Mouse (Mus musculus) c-Kit-positive CD71-positive TER-119-negative erythroid progenitor cells, embryonic 14.5 days (primary cell): ENCODE results near the gene Kcnj1.

ENCODE experiments used
- DNase-seq: peaks from one replicate; pipeline ENCODE4 v3.0.0-alpha.2; 2013; ENCODE audit warnings: low read depth

The Kcnj1 gene

DNA sequence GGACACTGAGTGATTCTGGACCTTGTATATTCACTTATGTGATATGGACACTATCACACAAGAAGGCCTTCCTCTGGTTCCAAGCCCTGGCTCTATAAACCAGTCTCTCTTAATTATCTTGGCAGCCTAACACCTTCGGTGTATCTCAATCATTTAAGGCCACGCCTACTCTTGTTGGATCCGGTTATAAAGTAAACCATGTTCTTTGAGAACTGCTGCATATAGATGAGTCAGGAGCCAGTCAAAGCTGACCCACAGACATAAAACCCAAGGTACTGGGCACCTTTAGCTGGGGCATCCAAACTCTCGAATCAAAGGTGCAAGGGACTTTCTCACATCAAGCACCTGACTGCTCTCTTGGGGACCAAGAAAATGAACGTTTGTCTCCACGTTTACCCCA is at the start of gene Kcnj1:
Gene Kcnj1 (plus strand): TSS at position 292 of the 400 bp plus-strand sequence.
- DNase-seq = no peak

DNA sequence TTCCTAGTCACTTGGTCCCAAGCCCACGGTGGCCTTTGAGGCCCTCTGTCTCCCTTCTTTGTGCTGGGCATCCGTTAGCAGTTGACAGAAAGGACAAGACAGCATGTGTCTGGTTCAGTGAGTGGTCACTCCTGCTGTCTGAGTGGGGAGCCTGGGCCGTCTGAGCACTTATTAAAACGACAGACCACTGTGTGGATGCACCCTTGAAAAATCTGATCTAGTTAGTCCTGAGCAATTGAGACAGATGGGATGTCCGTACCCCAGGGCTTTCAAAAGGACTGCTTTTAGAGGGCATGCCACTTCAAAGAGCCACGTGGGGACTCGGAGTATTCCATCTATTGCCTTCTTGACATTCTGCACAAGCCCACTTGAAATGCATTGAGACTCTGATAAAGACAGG is 48.7 kb upstream of the Kcnj1 start:
- DNase-seq = no peak

DNA sequence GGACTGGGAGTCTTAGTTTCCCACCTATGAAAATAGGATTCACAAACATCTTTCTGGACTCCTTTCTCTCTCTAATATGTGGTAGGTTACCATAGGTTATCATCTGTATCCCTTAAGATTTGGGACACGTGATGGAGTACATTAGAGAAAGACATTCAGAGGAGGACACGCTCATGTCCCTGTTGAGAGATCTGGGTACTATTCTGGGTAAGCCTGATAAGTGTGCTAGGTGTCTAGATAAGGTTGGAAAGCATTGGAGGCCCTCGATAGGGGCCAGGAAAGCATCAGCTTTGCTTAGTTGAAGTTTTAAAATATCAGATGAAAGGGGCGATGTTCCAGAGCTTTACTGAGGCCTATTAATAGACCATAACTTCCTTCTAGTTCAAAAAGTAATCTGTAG is 43.5 kb upstream of the Kcnj1 start:
- DNase-seq = no peak

- DNase-seq = no peak
Measured at GRCm38 (mm10) chr9:32331162-32331561, 41.1 kb upstream of the Kcnj1 start.

GRCm38 (mm10) chr9:32335389-32336150 is 36.7 kb upstream of the Kcnj1 start:
- DNase-seq = no peak

GRCm38 (mm10) chr9:32340831-32341230 is 31.5 kb upstream of the Kcnj1 start:
- no peak for DNase-seq

GRCm38 (mm10) chr9:32342929-32343328 is 29.4 kb upstream of the Kcnj1 start:
- DNase-seq = no peak

DNA sequence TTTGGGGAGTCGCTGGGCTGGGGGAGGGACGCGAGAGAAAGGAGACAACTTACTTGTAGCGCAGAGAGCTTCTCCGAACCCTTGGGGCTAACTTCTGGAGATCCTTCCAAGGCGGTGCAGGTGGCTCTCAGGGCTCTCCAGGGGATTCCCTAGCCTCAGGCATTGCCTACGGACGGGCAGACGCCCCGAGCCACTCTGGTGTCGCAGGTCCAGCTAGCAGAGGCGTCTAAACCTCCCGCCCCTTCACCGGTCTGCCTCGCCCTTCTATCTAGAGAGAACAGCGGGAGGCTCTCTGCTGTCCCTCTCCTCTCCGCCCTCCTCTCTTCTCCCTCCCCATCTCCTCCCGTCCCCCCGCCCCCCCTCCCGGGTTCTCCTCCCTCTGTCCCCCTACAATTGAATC is 28.2 kb upstream of the Kcnj1 start, which contains the start of gene Kcnj5:
Gene Kcnj5 (minus strand): TSS at position 300 of the 400 bp plus-strand sequence.
- no peak for DNase-seq

DNA sequence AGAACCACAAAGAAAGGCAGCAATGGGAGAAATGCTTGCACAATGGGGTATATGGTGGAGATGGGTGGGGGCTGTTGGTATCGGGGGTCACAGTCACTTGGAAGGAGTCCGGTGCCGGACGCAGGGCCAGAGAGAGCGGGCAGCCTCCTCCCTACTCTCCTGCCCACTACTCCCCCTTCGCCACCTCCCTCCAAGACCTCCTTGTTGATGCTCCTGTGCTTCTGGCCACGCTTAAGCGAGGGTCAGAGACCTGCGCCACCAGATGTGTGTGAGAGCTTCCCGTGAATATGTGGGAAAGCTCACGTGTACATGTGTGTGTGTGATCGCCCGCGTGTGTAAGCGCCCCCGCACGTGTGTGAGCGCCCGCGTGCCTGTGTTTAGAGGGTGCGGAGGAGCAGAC is 27.8 kb upstream of the Kcnj1 start:
- no peak for DNase-seq

- DNase-seq = no peak
Measured at GRCm38 (mm10) chr9:32348096-32348495, 24.2 kb upstream of the Kcnj1 start.

GRCm38 (mm10) chr9:32349344-32349743 is 22.9 kb upstream of the Kcnj1 start:
- no peak for DNase-seq

DNA sequence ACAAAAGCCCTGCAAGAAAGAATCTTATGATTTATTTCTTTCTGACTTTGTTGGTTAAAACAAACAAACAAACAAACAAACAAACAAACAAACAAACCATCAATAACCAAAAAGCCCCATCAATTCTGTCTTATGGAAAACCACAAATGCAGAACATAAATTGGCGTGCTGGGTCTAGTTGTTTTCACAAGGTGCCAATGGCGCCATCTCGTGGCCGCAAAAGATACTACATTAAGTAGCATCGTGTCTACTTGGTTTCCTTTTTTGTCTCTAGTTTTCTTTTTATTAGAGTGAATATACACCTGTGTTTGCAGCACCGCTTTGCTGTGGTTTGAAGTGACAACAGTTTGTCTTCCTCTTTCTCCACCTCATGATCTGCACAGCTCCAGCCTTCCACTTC is 22.0 kb upstream of the Kcnj1 start:
- DNase-seq = peak; percentile 48

- DNase-seq = no peak
Measured at GRCm38 (mm10) chr9:32360770-32361169, 11.5 kb upstream of the Kcnj1 start.

DNA sequence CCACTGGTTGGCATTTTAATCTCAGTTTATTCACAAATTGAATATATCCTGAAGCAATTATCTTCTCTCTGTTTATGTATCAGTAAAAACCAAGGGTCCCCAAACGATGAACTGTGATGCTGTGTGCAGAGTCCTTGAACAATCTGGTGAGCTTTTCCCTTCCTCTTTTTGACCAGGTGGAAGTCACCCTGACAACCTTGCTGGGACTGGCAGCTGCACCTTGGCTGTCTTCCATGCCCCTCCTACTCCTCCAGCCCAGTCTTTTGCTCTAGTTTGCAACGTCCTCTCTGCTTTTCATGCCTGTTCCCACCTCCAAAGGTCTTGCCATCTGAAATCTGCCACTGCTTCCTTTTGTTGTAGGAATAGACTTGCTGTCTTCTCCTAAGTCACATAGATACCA is 3.5 kb upstream of the Kcnj1 start:
- DNase-seq = no peak

DNA sequence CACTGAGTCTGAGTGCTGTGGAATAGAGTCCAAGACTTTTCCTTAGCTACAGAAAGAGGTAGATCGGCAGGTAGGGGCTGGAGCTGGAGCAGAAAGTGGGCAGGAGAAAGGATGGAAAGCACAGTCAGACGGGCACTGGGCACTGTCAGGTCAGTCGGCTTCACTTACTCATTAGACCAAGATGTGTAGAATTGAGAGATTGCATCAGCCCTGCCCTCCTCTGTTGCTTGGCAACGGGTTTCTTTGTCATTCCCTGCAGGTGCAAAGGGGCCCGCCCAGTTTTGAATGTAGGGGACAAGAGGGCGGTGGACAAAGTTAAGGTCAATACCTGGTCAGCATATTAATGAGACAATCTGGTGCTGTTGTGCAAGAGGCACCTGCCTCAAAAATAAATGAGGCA is 2.9 kb upstream of the Kcnj1 start:
- no peak for DNase-seq

- no peak for DNase-seq
Measured at GRCm38 (mm10) chr9:32373656-32374055, 1.4 kb downstream of the Kcnj1 start.

DNA sequence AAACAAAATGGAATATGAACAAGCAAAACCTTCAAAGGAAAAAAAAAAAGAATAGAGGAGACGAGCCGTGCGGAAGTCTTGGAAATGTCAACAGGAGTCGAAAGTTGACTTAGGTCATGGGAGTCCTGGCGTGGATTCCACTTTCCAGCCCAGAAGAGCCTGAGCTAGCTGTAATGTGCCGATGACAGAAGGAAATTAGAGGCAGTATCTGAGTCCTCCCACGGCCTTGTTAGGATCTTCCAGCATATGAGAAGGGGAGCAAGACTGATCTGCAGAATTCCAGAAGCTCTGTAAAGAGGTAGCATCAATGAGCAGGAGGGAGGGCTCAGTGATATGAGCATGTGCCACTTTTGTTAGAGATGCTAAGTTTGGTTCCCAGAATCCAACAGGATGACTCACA is 3.7 kb downstream of the Kcnj1 start:
- no peak for DNase-seq

- DNase-seq = no peak
Measured at GRCm38 (mm10) chr9:32376863-32377590, 4.7 kb downstream of the Kcnj1 start.

DNA sequence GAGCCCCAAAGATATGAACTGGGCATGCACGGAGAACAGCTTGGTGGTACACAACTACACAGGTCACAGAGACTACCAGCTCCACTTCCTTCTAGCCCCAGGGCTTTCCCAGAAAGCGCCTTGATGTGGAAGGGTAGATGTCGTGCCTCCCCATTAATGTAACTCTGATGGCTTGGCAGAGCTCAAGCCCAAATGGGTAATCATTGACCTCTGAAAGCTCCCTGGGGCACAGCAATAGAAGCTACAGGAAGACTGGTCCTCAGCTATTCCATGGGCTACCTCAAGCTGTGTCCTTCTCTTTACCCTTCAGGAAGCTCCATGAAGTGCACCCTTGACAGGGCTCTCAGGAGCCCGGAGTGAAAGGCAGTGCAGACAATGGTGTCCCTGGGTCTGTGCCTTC is 12.6 kb downstream of the Kcnj1 start:
- DNase-seq = no peak

DNA sequence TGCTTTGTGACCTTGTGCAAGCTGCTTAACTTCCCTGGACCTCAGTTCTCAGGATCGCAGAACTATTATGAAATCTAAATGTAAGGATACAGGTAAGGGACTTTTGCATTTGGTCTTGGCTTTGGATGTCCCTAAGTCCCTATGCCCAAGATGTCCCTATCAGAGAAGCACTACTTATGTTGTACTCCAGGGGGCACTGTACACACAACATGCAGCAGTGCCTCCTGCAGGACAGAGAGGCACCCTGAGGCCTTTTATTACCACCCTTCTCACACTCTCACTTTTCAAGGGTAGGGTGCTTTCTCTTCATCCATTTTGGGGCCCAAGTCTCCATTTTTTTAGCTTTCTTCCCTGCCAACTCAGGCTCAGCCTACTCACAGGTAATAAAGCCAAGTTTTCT is 15.8 kb downstream of the Kcnj1 start:
- peak; percentile 15 for DNase-seq

GRCm38 (mm10) chr9:32391092-32391491 is 18.8 kb downstream of the Kcnj1 start:
- DNase-seq = no peak

DNA sequence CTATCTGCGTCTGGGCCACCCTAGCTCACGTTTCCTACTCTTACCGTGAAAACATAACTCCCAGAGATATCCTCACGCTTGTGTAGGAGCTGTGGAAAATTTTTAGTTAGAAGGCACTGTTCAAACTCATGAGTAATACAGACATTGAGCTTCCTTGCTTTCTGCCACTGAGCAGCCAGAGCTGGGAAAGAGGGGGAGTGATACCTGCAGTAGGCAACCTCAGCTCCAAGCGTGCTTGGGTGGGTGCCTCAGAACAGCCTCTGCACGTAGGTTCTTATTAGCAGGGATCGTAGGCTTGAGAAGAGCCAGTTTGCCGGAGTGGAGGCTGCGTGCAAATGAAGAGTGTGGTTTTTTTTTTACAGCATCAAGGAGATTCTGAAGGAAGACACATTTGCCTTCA is 19.4 kb downstream of the Kcnj1 start:
- no peak for DNase-seq

DNA sequence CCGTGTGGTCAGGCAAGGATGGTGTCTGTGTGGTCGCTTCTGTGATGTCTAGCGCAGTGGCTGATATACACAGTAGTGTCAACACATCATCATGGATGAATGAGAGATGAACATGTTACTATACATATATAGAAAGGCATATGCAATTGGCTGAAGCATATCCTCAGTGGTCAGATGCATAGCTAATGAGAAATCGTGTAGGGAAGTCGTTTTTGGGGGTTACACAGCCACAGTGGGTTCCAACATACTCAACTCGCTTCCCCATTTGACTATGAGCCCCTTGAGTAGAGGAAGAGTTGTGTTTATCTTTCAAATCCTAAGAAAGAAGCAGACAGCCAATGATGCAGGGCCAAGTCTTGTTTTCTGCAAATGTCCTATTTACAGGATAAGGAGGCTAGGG is 20.4 kb downstream of the Kcnj1 start:
- no peak for DNase-seq

DNA sequence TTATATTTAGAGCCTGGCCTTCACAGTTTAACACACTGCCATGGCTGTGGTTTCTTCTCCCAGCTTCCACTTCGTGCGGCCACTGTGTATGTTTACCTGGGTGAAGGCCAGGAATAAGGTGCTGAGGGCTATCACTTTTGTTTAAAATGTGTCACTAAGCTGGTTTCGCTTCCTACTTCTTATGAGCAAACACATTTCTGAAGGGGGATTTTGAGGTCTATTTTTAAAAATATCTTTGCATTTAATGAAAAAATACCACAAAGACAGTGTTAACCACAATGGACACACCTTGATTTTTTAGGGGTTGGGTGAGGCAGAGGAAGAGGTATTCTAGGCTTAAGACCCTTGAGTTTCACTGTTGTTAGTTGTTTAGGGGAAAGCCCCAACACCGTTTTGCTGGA is 22.5 kb downstream of the Kcnj1 start:
- no peak for DNase-seq
